Mouse (Mus musculus) skeletal muscle tissue, adult 2 months (tissue): ENCODE measurements at regions not wholly inside any gene's neighbourhood (a gene's known extent, or its start where the extent isn't known, plus 50 kb on each side); places are given as distances from the start of the nearest gene placed in this dataset.
A peak's percentile ranks its signal among the peaks of the same experiment; 100 is the strongest.

Experiments used
- DNase-seq: peaks from one replicate; pipeline ENCODE4 v3.0.0-alpha.2; 2012; ENCODE audit warnings: low read depth, low spot score

- no peak for DNase-seq
These were observed 127.1 kb upstream of the Impad1 start for GRCm38 (mm10) chr4:4920256-4920655.

- DNase-seq: peak; percentile 4
These were observed 82.1 kb upstream of the Impad1 start for GRCm38 (mm10) chr4:4875257-4875656.

GRCm38 (mm10) chr4:4858345-4858744 lies 65.2 kb upstream of the Impad1 start:
- no peak for DNase-seq
